Mouse (Mus musculus) CH12.LX (cell line): ENCODE results near the gene Trex1.

Source experiments
- BHLHE40 ChIP-seq: IDR thresholded peaks from 2 replicates; pipeline ENCODE4 v1.6.1; 2011; ENCODE audit warnings: mild to moderate bottlenecking, low read depth, low read length, improper control_type of control experiment
- CTCF ChIP-seq, 2 experiments: IDR thresholded peaks in 1 of 2; conservative IDR thresholded peaks in 1 of 2; 2 replicates each; pipeline ENCODE4 v1.5.1; 2011 to 2012; ENCODE audit warnings: low read depth in 2 of 2, low read length in 2 of 2, improper control_type of control experiment in 1 of 2, inconsistent platforms in 1 of 2, mild to moderate bottlenecking in 1 of 2, moderate library complexity in 1 of 2
- ELF1 ChIP-seq: IDR thresholded peaks from 2 replicates; pipeline ENCODE4 v1.6.1; 2014; ENCODE audit warnings: low read depth, mild to moderate bottlenecking, inconsistent platforms, low read length, improper control_type of control experiment
- HCFC1 ChIP-seq: IDR thresholded peaks from 2 replicates; pipeline ENCODE4 v1.6.1; 2012; ENCODE audit warnings: low read depth, mild to moderate bottlenecking, inconsistent platforms, low read length, improper control_type of control experiment
- IRF4 ChIP-seq: IDR thresholded peaks from 2 replicates; pipeline ENCODE4 v1.6.1; 2014; ENCODE audit warnings: low read depth, mild to moderate bottlenecking, inconsistent platforms, low read length, improper control_type of control experiment
- MAX ChIP-seq: IDR thresholded peaks from 2 replicates; pipeline ENCODE4 v1.6.1; 2011; ENCODE audit warnings: low read length, improper control_type of control experiment
- MAZ ChIP-seq: IDR thresholded peaks from 2 replicates; pipeline ENCODE4 v1.6.1; 2012; ENCODE audit warnings: low read depth, mild to moderate bottlenecking, inconsistent platforms, low read length, improper control_type of control experiment, moderate library complexity
- POLR2A ChIP-seq: IDR thresholded peaks from 2 replicates; pipeline ENCODE4 v1.6.1; 2011; ENCODE audit warnings: low read depth, mild to moderate bottlenecking, improper control_type of control experiment, low read length
- TBP ChIP-seq: conservative IDR thresholded peaks from 2 replicates; pipeline ENCODE4 v1.6.1; 2011; ENCODE audit warnings: low read depth, low read length, improper control_type of control experiment
- UBTF ChIP-seq: IDR thresholded peaks from 2 replicates; pipeline ENCODE4 v1.6.1; 2012; ENCODE audit warnings: low read depth, mild to moderate bottlenecking, inconsistent platforms, low read length, improper control_type of control experiment, moderate library complexity
- USF1 ChIP-seq: IDR thresholded peaks from 2 replicates; pipeline ENCODE4 v1.6.1; 2014; ENCODE audit warnings: low read depth, mild to moderate bottlenecking, inconsistent platforms, low read length, improper control_type of control experiment
- ZC3H11A ChIP-seq: IDR thresholded peaks from 2 replicates; pipeline ENCODE4 v1.6.1; 2012; ENCODE audit warnings: low read depth, mild to moderate bottlenecking, inconsistent platforms, low read length, improper control_type of control experiment

DNA sequence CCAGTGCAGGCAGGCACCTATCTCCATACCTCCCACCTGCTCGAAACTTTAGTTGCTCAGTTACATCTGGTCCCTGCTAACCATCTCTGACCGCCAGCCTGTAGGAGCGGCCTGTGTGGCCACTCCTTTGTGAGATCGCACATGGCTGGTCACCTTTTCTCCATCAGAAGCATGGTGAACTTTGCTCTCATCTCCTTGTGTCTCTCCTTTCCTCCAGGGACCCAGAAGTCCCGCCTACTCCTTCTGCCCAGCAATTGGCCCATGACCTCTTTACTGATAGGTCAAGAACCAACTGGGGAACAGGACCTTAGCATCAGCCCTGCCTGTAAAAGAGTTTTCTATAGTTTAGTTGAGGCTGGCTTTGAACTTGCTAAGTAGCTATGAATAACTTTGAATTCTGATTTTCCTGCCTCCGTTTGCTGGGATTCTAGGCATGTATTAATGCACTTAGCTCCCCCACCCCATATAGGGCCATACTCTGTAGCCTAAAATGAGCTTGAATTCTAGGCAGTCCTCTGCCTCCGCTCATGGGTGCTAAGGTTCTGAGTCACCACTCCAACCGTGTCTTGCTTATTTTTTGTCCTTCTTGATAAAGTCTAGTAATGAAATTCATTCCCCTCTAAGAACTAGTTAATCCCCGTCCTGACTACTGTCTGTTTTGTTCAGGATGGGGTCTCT, 9.4 kb downstream of the Trex1 start:
- TF ChIP-seq CTCF (conservative IDR thresholded peaks at IDR 0.05 in 1 of 2, IDR thresholded peaks at IDR 0.05 in 1 of 2; ENCODE audit: low read depth in 2 of 2, low read length in 2 of 2) (no peak), USF1 (no peak), HCFC1 (no peak; the same call in none of the 2 replicates), ELF1 (peak; percentile 18; the same call in 1 of the 2 replicates), MAX (peak; percentile 88), UBTF (no peak), POLR2A (peak; percentile 90), ZC3H11A (no peak), IRF4 (no peak), TBP (peak; percentile 89), BHLHE40 (no peak), MAZ (no peak)
